Mouse (Mus musculus) NIH3T3 (cell line): Measurements from ENCODE around the gene Fut9.

Source experiments
- DNase-seq: peaks from one replicate; pipeline ENCODE4 v3.0.0-alpha.2; 2012; ENCODE audit warnings: low read depth

Fut9 gene

DNA sequence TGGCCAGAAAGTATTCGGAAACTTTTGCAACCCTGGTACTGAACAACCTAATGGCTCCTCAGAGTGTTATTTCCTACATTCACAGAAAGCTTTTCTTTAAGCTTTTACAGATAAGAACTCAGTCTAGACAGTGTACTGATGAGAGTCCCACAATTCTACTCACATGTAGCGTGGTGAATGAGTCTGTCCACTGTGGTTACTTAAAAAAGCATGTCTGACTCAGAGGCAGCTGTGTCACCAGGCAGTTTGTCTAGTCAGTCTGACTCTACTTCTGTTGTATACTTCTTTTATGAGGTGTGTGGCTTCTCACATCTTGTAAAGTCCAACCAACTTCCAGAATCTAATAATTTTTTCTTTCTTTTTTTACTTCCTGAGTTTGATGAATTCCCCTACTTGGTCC, 154.5 kb downstream of the Fut9 start:
- DNase-seq = no peak

DNA sequence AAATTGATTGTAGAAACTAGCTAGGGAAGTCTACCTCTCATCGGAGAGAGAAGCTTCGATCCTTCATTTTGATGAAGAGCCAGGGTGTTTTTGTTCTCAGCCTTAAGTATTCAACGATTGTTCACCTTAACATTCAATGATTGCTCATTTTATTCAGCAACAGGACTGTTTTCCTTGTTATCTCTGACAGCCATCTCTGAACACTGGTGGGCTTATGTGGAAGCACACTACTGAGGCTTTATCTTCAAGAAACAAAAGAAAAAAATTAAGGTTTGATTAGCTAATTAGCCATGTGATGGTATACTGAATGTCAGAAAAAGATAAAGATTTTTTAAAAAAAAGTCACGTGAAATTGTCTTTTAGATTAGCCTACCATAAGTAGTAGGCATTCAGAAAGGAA, 158.1 kb downstream of the Fut9 start:
- DNase-seq = no peak

DNA sequence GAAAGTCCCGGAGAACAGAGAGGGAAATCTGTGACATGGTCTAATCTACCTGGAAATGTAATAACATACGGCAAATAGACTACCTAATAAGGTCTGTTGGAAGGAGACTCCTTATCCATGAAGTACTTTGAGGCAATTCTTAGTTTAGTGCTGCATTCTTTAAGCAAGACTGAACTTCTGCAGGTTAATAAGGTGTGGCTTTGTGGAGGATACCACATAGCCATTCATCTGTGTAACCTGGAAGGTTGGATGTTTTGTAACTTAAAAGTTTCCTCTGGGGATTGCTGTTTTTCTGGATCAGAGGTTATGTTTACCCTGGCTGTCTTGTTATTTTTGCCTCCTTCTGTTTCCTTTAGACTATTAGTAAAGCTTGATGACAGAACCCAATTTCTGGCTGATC, 166.8 kb downstream of the Fut9 start:
- no peak for DNase-seq

DNA sequence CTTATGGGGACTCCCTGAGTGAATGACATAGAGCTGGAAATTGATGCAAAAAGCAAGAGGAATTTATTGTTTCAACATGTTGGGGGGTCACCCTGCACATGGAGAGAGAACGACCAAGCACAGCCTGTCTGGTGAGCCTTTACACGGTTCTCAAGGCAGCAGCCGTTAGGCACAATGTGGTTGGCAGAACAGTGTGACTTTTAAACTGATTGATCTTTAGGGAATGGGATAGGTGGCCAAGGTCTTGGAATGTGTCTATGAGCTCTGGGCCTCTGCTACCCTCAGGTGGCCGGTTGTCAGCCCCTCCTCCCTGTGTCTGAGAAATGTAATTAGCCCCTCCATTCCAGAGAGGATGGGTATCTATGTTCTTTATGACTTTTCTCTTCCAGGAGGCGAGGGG, 171.9 kb downstream of the Fut9 start:
- DNase-seq = no peak

DNA sequence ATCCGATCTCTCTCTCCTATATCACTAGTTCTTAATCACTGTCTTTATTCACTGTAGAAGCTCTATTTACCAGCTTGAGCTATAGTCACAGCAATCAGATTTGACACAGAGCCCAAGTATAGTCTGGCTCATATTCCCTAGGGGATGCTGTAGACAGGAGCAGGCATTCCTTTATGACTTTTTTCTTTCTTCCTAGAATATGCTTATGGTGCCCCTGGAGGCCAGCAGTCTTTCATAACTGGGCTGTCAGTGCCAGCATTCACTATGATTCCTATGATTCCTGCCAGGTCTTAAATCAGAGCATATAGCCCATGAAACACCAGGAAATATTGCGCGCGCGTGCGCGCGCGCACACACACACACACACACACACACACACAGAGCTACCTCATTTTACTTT, 172.6 kb downstream of the Fut9 start:
- DNase-seq = no peak

DNA sequence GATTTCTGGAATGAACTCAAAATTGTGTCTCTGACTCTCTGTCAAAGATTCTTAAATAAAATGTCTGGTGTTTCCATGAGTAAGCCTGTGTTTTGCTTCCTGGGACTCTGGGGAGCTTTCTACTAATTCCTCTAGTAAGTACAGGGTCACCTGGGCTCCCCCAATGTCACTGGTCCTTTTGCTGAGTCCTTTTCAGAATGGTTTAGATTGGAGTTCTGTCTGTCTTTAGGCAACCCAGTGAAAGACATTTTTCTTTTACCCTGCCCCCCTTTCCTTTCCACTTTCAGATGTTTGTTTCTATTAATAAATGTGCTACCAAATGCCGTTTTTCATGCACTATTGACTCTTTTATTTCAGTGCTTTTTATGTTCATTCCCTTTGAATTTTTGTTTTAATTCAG, 173.0 kb downstream of the Fut9 start:
- DNase-seq = no peak

DNA sequence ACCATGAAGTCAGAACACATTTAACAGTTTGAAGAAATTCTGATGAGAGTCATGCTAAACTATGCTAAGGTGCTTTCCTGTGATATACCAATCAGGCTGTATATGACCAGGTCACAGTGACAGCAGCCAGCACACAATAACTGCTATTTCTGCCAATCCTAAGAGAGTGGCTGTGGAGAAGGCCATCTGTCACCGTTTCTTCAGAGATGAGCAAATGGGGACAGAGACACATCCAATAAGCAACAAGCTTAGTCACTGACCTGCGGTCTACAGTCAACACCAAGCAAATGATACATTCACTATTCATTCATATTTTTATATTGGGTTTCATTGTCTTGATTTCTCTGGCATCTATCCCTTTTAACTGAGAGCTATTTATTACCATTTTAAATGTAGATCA, 176.9 kb downstream of the Fut9 start:
- no peak for DNase-seq

DNA sequence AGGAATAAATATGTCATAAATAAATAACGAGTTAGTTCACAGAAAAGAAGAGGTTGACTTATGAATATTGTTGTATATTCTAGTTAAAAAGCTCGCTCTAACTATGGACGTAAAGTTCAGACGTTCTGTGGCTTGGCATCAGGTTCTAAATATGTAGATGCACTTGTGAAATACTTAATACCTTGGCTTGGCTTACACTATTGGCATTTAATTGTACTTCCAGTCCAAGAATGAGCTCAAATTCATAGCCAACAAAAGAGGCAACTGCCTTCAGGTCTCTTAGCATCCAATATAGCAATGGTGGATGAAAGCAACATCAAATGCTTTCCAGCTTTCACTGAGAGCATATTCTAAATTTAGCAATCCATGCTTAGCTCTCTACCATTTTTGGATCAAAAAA, 182.7 kb downstream of the Fut9 start:
- DNase-seq = no peak

DNA sequence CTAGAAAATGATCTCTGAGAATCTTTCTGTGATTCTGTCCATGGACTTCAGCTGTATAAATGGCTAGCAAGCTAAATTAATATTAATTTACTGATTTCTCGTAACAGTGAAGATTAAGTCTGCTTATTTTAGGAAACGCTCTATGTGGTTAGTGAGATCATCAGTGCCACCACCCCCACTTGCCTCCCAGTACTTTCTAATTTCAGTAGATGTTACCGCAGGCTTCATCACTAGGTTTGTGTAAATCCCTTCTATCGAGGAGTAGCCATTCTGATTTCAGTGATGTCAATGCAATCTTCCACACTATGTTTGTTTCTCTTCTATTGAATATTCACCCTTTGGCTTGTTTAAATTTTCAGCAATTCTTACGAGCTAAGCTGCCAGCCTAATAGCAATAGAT, 186.6 kb downstream of the Fut9 start:
- no peak for DNase-seq

DNA sequence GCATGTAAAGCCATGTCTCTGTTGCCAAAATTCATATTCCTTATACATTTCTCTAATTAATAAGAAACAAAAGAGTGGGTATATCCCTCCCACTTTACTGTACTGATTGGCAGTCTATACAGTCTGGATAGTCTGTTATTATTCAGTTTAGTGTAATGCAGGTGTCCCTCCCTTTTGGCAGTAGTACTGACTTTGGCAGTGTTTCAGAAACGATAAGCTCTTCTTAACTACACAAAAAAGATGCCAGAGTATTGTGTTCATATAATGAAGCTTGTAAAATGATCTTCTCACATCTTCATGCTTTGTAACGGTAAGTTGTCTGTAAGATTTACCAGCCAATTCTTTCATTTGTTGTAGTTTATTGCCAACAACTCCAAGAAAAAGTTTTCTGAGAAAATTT, 189.6 kb downstream of the Fut9 start:
- DNase-seq = no peak

DNA sequence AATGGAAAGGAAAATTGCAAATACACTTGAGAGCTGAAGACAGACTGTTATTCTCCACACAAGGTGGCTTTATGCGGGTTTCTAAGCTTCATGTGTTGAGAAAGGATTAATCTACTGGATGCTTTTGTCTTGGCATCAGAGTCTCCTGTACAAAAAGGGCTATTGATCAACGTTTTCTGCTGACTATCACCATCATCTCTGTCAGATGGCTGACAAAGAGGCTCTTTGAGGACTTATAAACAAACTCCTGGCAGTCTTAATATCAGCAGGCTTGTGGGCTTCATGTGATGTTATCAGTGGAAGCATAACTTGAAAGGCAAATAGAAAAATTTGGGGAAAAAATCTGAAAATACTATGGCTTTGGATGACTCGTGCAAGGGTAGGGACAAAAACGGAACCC, 206.8 kb downstream of the Fut9 start:
- DNase-seq = no peak
